Mouse (Mus musculus) limb, embryonic 14.5 days (tissue): Measurements from ENCODE around the gene Krt1. TPM values are rescaled to one million over a fixed set of nuclear protein-coding genes. Genes with fewer than 3 reads are reported as not detected.

Experiments used
- ATAC-seq: fragments of 200-750 bp; cut with Nextera tagmentation; 2 replicates; pipeline ENCODE4 v1.8.0; 2017; ENCODE audit warnings: low read depth, moderate number of reproducible peaks, moderate TSS enrichment; ENCODE audit not compliant: low FRiP score
- DNase-seq: peaks from one replicate; pipeline ENCODE4 v3.0.0-alpha.2; 2015; ENCODE audit warnings: low spot score
- H3K27ac ChIP-seq: fragments of 300-500 bp; sonication (generic); replicated peaks from 2 replicates; pipeline ENCODE4 v1.5.1; 2014; ENCODE audit warnings: low read depth, mild to moderate bottlenecking, low read length, moderate library complexity, mixed read lengths
- H3K27me3 ChIP-seq: fragments of 300-500 bp; sonication (generic); 2 replicates; pipeline ENCODE4 v1.6.1; 2014; ENCODE audit warnings: low read length, mixed read lengths; ENCODE audit not compliant: control insufficient read depth, insufficient read depth
- H3K36me3 ChIP-seq: fragments of 300-500 bp; sonication (generic); 2 replicates; pipeline ENCODE4 v1.6.1; 2014; ENCODE audit warnings: mild to moderate bottlenecking, low read length, moderate library complexity, mixed read lengths; ENCODE audit not compliant: control insufficient read depth, insufficient read depth
- H3K4me1 ChIP-seq: fragments of 300-500 bp; sonication (generic); 2 replicates; pipeline ENCODE4 v1.6.1; 2014; ENCODE audit warnings: antibody characterized with exemption, low read length, mixed read lengths; ENCODE audit not compliant: control insufficient read depth, insufficient read depth
- H3K4me2 ChIP-seq: fragments of 300-500 bp; sonication (generic); replicated peaks from 2 replicates; pipeline ENCODE4 v1.6.1; 2014; ENCODE audit warnings: low read depth, mild to moderate bottlenecking, low read length, moderate library complexity; ENCODE audit not compliant: severe bottlenecking
- H3K4me3 ChIP-seq: fragments of 300-500 bp; sonication (generic); replicated peaks from 2 replicates; pipeline ENCODE4 v1.5.1; 2014; ENCODE audit warnings: low read length
- H3K9ac ChIP-seq: fragments of 300-500 bp; sonication (generic); 2 replicates; pipeline ENCODE4 v1.6.1; 2014; ENCODE audit warnings: mild to moderate bottlenecking, low read depth, low read length, moderate library complexity; ENCODE audit not compliant: severe bottlenecking
- H3K9me3 ChIP-seq: fragments of 300-500 bp; sonication (generic); 2 replicates; pipeline ENCODE4 v1.6.1; 2016; ENCODE audit warnings: low read length; ENCODE audit not compliant: control insufficient read depth
- POLR2A ChIP-seq: fragments of 200-500 bp; IDR thresholded peaks from 2 replicates; pipeline ENCODE4 v1.8.0; 2012; ENCODE audit warnings: inconsistent platforms, mild to moderate bottlenecking, moderate library complexity, borderline replicate concordance; ENCODE audit not compliant: insufficient read depth, insufficient read length; ENCODE audit errors: extremely low read depth
- WGBS: fragments of 180-500 bp; shearing (Covaris S2); extraction: QIAGEN DNeasy Blood & Tissue Kit; methylation state at CpG from one replicate; pipeline ENCODE4 v1.1.7; 2014; 5-methylcytosine and 5-hydroxymethylcytosine counted together
- polyA plus RNA-seq, 2 experiments: library from polyadenylated mRNA; depleted of rRNA in 1 of 2; stranded (reverse) in 1 of 2; unstranded in 1 of 2; fragments of >200 nt; fragmentation: Nextera tagmentation in 1 of 2; extraction: Ambion mirVana in 1 of 2; gene quantifications; 2 replicates each; pipeline versions ENCODE4 v1.2.1 to v1.2.3; 2012 to 2014

The Krt1 gene
- polyA plus RNA-seq, 2 experiments = 206 to 235 TPM

DNA sequence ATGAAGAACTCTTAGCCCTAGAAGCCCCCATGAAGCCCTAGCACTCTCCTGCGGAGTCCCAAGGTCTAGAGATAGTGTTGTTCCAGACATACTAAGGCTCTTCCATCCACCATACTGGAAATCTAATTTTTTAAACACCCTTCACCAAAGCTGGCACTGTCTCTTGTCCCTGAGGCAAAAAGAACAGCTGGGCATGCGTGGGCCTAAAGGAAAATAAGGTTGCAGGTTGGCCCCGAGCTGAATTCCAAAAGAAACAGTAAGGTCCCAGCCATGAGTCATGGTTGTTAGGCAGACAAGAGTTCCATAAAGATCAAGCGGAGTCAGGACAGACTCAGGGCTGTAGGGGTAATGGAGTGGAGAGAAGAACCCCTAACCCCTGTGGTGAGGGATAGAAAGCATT lies 22.6 kb upstream of the Krt1 start:
- DNase-seq = no peak
- H3K9ac ChIP-seq = no peak overlapping the region
- H3K27ac ChIP-seq = no peak overlapping the region
- no peak overlapping the region for H3K4me3 ChIP-seq
- ATAC-seq = no peak
- H3K4me1 ChIP-seq = no peaks in the 10 kb centered on the region
- H3K36me3 ChIP-seq = no peaks in the 10 kb centered on the region
- 65% methylated on average over 4 of the region's 4 CpGs for WGBS
- TF ChIP-seq POLR2A = no peak
- H3K27me3 ChIP-seq = 0 out of 2 replicates have a peak, but pooled peaks cover 4% of the 10 kb centered on the region
- H3K4me2 ChIP-seq = no peak overlapping the region
- H3K9me3 ChIP-seq = no peaks in the 10 kb centered on the region

DNA sequence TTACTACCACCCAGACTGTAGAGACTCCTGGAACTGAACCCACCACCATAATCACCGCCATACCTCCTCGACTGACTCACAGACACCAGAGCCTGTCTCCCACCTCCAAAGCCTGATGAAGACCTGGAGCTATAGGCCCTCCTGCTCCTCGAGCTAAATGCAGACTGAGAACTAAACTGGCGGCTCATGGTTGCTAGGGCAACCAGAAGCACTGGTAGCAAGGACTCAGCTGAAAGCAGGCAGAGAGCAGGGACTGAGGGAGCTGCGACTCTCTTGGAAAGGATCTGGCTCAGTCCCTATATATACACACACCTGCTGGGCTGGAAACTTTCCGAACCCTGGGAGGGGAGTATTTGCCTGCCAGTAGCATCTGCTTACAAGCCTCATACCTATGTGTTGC lies 18.8 kb upstream of the Krt1 start, which contains the start of gene Krt77:
TSS of gene Krt77 (minus strand) at position 275 of the 400 bp plus-strand sequence.
- Histone ChIP-seq H3K27ac (no peak within 1 kb of the TSS), H3K27me3 (0 out of 2 replicates have a peak, but pooled peaks cover 4% of the 10 kb centered on the region), H3K9me3 (no peaks in the 10 kb centered on the region), H3K4me3 (no peak within 1 kb of the TSS), H3K4me2 (no peak within 1 kb of the TSS), H3K4me1 (no peaks in the 10 kb centered on the region), H3K36me3 (no peaks in the 10 kb centered on the region), H3K9ac (no peak within 1 kb of the TSS)
- WGBS = 31% methylated on average over 6 of the region's 6 CpGs
- TF ChIP-seq POLR2A = no peak
- ATAC-seq (no peak), DNase-seq (no peak)

DNA sequence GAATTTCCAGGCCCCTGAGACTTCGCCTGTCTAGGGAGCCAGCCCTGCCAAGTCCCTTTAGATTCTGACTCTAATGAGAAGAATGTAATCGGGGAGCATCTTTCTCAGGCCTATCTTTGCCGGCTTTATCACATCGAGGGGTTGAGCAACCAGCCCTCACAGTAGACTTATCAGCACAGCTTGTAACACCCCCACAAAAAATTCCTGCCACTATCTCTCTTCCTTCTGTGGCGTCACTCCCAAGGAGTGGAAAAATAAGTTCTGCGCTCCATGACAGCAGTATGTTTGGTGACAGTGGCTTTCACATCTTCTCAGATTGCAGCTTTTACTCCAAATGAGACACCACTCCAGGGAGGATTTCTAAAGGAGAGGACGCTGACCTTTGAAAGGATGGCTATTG lies 16.2 kb upstream of the Krt1 start:
- Histone ChIP-seq H3K4me3 (no peak overlapping the region), H3K9ac (no peak overlapping the region), H3K27ac (no peak overlapping the region), H3K36me3 (no peaks in the 10 kb centered on the region), H3K4me2 (no peak overlapping the region), H3K27me3 (peaks cover 4% of the 10 kb centered on the region; the same call in 1 of the 2 replicates), H3K4me1 (no peaks in the 10 kb centered on the region), H3K9me3 (no peaks in the 10 kb centered on the region)
- no peak for DNase-seq
- no peak for TF ChIP-seq POLR2A
- WGBS = 86% methylated on average over 7 of the region's 7 CpGs
- no peak for ATAC-seq

DNA sequence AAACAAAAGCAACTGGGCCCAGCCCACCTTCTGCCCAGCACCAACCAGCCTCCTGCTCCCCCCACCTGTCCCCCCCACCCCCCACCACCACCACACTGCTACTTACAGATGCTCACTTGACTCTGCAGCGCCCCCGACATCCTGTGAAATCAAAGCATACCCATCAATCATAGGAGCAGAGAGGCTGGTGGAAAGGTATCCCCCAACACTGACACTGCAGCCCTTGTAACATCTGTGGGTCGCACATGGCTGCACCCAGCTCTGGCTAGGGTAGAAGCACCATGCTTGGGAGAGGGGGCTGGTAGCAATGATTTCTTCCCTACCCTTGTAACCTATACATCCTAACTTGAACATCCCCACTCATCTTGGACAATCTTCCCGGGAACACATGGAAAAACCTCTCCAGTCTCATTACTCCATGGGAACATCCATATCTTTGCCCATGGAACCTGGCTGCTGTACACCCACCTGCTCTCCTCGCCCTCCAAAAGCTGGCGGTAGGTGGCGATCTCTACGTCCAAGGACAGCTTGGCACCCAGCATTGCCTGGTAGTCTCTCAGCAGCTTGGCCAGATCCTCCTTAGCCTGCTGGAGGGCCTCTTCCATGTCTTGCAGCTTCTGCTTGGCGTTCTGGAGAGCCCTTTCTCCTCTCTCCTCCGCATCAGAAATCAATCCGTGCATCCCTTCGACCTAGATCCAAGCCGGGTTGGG lies 10.0 kb upstream of the Krt1 start:
- Histone ChIP-seq H3K9ac (no peak overlapping the region), H3K4me3 (no peak overlapping the region), H3K4me1 (no peaks in the 10 kb centered on the region), H3K27ac (no peak overlapping the region), H3K9me3 (no peaks in the 10 kb centered on the region), H3K27me3 (peaks cover 36% of the 10 kb centered on the region), H3K36me3 (no peaks in the 10 kb centered on the region), H3K4me2 (peak overlapping the region; percentile 71)
- no peak for ATAC-seq
- TF ChIP-seq POLR2A = no peak
- whole genome bisulfite sequencing = 51% methylated on average over 13 of the region's 13 CpGs
- DNase-seq = no peak

DNA sequence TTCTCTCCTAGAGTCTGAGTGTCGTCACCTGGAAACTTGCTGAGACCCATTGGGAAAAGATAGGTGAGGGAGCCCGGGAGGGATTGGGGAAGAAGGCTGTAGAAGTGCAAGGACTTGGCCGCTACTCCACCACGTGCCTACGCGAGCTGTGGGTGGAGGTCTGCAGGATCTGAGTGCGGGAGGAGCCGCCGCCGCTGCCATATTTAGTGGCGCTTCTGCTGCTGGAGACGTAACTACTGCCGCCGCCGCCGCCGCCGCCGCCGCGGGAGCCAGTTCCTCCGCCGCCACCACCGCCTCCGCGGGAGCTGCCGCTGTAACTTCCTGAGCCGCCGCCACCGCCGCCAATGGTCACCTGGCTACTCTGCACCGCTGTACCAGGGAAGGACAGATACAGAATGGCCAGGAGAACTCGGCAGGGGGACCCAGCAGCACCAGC lies 9.2 kb upstream of the Krt1 start:
- H3K9ac ChIP-seq = peak overlapping the region; percentile 48
- DNase-seq = no peak

More for the DNA sequence above, 9.2 kb upstream of the Krt1 start:
- Histone ChIP-seq H3K27me3 (peaks cover 40% of the 10 kb centered on the region), H3K4me2 (peak overlapping the region; percentile 71), H3K4me3 (peak overlapping the region; percentile 37), H3K9me3 (no peaks in the 10 kb centered on the region), H3K4me1 (no peaks in the 10 kb centered on the region), H3K27ac (no peak overlapping the region), H3K36me3 (no peaks in the 10 kb centered on the region)
- ATAC-seq = no peak
- WGBS = under 1% methylated on average over 20 of the region's 33 CpGs
- no peak for TF ChIP-seq POLR2A
